Mouse (Mus musculus) cortical plate, adult 2 months (tissue): Measurements from ENCODE around the gene Card9.

ENCODE experiments used
- CTCF ChIP-seq: fragments of 200-500 bp; IDR thresholded peaks from 2 replicates; pipeline ENCODE4 v1.5.1; 2011; ENCODE audit warnings: mild to moderate bottlenecking, control low read depth, low read length; ENCODE audit not compliant: insufficient read depth; ENCODE audit errors: extremely low read depth
- POLR2A ChIP-seq: fragments of 200-500 bp; IDR thresholded peaks from 2 replicates; pipeline ENCODE4 v1.6.1; 2011; ENCODE audit warnings: mild to moderate bottlenecking, low read length, control low read depth; ENCODE audit not compliant: insufficient read depth; ENCODE audit errors: extremely low read depth

- no peak for TF ChIP-seq CTCF
- no peak for TF ChIP-seq POLR2A
Measured at GRCm38 (mm10) chr2:26400296-26400695, 39.6 kb upstream of the Card9 start.
